Mouse (Mus musculus) CD4-positive naive resting alpha-beta T cell, adult 57 days (primary cell): ENCODE measurements around the gene Nppb. TPM values are rescaled to one million over a fixed set of nuclear protein-coding genes. Genes with fewer than 3 reads are reported as not detected.

Experiments used
- total RNA-seq: library from RNA; stranded (reverse); gene quantifications from one replicate; pipeline ENCODE4 v1.2.4, GENCODE M21; 2023

Gene Nppb
- not detected for total RNA-seq

GRCm38 (mm10) chr4:147985205-147986132, at the start of gene Nppb:
Gene Nppb, plus strand, starts transcription at chr4:147985788.

GRCm38 (mm10) chr4:147936331-147936954, 49.1 kb upstream of the Nppb start, which contains the start of gene Plod1:
Gene Plod1, minus strand, starts transcription at chr4:147936767.

GRCm38 (mm10) chr4:147940576-147941044, 45.0 kb upstream of the Nppb start, which contains the start of gene 2510039O18Rik:
Gene 2510039O18Rik, plus strand, starts transcription at chr4:147940895.

DNA sequence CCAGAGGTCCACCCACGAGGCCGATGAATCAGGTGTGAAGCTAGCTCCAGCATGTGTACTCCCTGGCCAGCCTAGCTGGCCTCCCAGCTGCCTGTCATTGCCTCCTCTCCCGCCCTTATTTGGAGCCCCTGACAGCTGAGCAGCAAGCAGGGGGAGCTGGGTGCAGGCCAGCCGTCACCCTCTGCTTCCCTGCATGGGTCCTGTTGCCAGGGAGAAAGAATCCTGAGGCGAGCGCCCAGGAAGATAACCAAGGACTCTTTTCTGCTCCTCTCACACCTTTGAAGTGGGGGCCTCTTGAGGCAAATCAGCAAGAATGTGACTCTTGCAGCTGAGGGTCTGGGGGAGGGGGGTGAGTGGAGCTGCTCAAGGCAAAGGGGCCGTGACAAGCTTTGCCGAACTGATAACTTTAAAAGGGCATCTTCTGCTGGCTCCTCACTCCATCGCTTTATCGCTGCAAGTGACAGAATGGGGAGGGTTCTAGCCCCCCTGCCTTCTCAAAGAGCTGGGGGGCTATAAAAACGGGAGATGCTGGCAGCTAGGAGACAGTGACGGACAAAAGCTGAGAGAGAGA, 14.7 kb downstream of the Nppb start, which contains the start of gene Nppa:
Nppa (plus strand) TSS at position 521 of the 571 bp plus-strand sequence.

Other genes starting within 250 kb of the Nppb start
- 9.0 TPM for gene Zfp984, start 176.0 kb upstream of the Nppb start, total RNA-seq
- 5.2 TPM for gene Zfp933, start 137.4 kb upstream of the Nppb start, total RNA-seq
- 45.5 TPM for gene Miip, start 117.0 kb upstream of the Nppb start, total RNA-seq
- gene Fv1, start 116.8 kb upstream of the Nppb start, total RNA-seq = 16.8 TPM
- gene Mfn2, start 81.1 kb upstream of the Nppb start, total RNA-seq = 37.0 TPM
- gene Plod1, start 49.0 kb upstream of the Nppb start, total RNA-seq = 9.5 TPM
- 63.6 TPM for gene 2510039O18Rik, start 44.9 kb upstream of the Nppb start, total RNA-seq
- not detected for gene Nppa, start 14.9 kb downstream of the Nppb start, total RNA-seq
- 37.6 TPM for gene Clcn6, start 53.0 kb downstream of the Nppb start, total RNA-seq
- 24.2 TPM for gene Mthfr, start 53.3 kb downstream of the Nppb start, total RNA-seq
- 18.2 TPM for gene Agtrap, start 102.2 kb downstream of the Nppb start, total RNA-seq
- 23.5 TPM for gene Mad2l2, start 144.6 kb downstream of the Nppb start, total RNA-seq
- gene Draxin, start 144.9 kb downstream of the Nppb start, total RNA-seq = not detected
- 16.6 TPM for gene Fbxo6, start 166.4 kb downstream of the Nppb start, total RNA-seq
- 4.2 TPM for gene Fbxo44, start 174.7 kb downstream of the Nppb start, total RNA-seq
- gene Fbxo2, start 174.8 kb downstream of the Nppb start, total RNA-seq = not detected